Mouse (Mus musculus) bone marrow, adult 2 months (tissue): ENCODE measurements around the gene Tet3.

ENCODE experiments used
- CTCF ChIP-seq: fragments of 200-500 bp; IDR thresholded peaks from 2 replicates; pipeline ENCODE4 v1.5.1; 2011; ENCODE audit warnings: low read length, control low read depth; ENCODE audit not compliant: control insufficient read depth, insufficient read depth
- POLR2A ChIP-seq: fragments of 200-500 bp; IDR thresholded peaks from 2 replicates; pipeline ENCODE4 v1.6.1; 2011; ENCODE audit warnings: low read depth, mild to moderate bottlenecking, control low read depth, low read length, borderline replicate concordance; ENCODE audit not compliant: control insufficient read depth

DNA sequence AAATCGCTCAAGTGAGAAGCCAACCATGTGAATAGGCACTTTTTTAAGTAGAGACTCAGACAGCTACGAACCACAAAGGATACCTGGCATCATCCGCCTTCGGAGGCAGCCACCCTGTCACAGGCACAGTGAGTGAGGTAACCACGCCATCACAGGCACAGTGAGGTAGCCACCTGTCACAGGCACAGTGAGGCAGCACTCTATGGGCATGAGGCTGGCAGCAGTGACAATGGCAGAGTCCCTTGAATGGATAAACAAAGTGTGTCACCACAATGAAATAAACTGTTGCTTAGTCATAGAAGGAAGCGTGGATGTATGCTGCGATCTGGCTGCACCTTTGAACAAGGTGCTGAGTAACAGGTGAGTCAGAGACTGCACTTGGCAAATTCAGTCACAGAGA is 19.7 kb upstream of the Tet3 start:
- no peak for TF ChIP-seq POLR2A
- TF ChIP-seq CTCF = no peak
